ENCODE assay signal across 15 mouse cellular contexts in the genomic region with DNA sequence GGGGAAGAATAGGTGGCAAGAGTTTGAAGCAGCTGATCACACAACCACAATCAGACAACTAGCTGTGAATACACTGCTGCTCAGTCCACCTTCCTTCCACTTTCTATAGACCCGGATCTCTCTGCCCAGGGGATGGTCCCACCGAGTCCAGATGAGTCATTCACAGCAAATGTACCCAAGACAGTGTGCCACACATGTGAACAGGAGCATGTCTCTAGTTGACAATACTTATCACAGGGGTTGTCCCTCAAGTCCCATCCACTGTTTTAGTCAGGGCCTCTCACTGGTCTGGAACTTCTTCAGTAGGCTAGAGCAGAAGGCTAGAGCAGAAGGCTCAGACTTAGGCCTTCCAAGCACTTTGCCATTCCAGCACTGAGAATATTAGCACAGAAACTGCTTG.
"Had no signal": no experiment of that assay in that cellular context is flagged by ENCODE, and none has a peak within 500 bp of the region (broad histone marks: within the 10 kb centered on the region; RNA-seq: fewer than 3 reads in every experiment).

No protein-coding gene starts in this region.

- H3K27ac ChIP-seq: neural tube, embryonic 15.5 days; stomach, embryonic 15.5 days; stomach, postnatal 0 days had no signal

- DNase-seq: retina, postnatal 1 day; right cerebral cortex, adult 18-20 months; right cerebral cortex, postnatal 14 days; right cerebral cortex, postnatal 25 days; right cerebral cortex, postnatal 4 days; spleen, adult 18-20 months; thymus, adult 18-20 months; thymus, adult 2 months; thymus, postnatal 14 days; thymus, postnatal 25 days; thymus, postnatal 36 days; thymus, postnatal 4 days had no signal

- H3K4me1 ChIP-seq: neural tube, embryonic 15.5 days; stomach, embryonic 15.5 days had no signal

- H3K27me3 ChIP-seq: neural tube, embryonic 15.5 days; stomach, embryonic 15.5 days had no signal

- H3K9ac ChIP-seq: neural tube, embryonic 15.5 days; stomach, embryonic 15.5 days had no signal

- H3K4me2 ChIP-seq: neural tube, embryonic 15.5 days; stomach, embryonic 15.5 days had no signal

- H3K9me3 ChIP-seq: neural tube, embryonic 15.5 days; stomach, embryonic 15.5 days had no signal

- H3K4me3 ChIP-seq: neural tube, embryonic 15.5 days; stomach, embryonic 15.5 days had no signal
